Mouse (Mus musculus): Measurements from ENCODE around the gene Morn2.

- TF ChIP-seq CTCF (IDR thresholded peaks at IDR 0.05; ENCODE audit: extremely low read depth, insufficient read depth, insufficient read length, insufficient replicate concordance) (peak; percentile 3; the same call in 1 of the 2 replicates), POLR2A (IDR thresholded peaks at IDR 0.05; ENCODE audit: low read depth, low read length) (no peak)
Measured at GRCm38 (mm10) chr17:80345277-80345676, 55.3 kb downstream of the Morn2 start.

Data from spleen, adult 2 months (tissue).